Mouse (Mus musculus) small intestine, adult 2 months (tissue): ENCODE data around the gene Ptpn11.

Experiments used
- CTCF ChIP-seq: fragments of 200-500 bp; IDR thresholded peaks from 2 replicates; pipeline ENCODE4 v1.5.1; 2012; ENCODE audit warnings: low read depth, mild to moderate bottlenecking, control low read depth, inconsistent platforms, low read length, moderate library complexity, mixed read lengths; ENCODE audit not compliant: insufficient replicate concordance, insufficient read length; ENCODE audit errors: extremely low read depth
- POLR2A ChIP-seq: fragments of 200-500 bp; IDR thresholded peaks from 2 replicates; pipeline ENCODE4 v1.6.1; 2012; ENCODE audit warnings: low read depth, mild to moderate bottlenecking, control low read depth, inconsistent platforms, low read length, moderate library complexity

GRCm38 (mm10) chr5:121206540-121206939, 15.3 kb upstream of the Ptpn11 start:
- TF ChIP-seq CTCF: no peak
- no peak for TF ChIP-seq POLR2A
